Mouse (Mus musculus): Measurements from ENCODE around the gene Tlr3. TPM values are rescaled to one million over a fixed set of nuclear protein-coding genes. Genes with fewer than 3 reads are reported as not detected.

Tlr3 gene
- 10 to 100 TPM in 2 of 4 experiments, 1 to 10 TPM in 2; 4.5 to 11.1 (median 9.4) TPM for total RNA-seq (2022)

DNA sequence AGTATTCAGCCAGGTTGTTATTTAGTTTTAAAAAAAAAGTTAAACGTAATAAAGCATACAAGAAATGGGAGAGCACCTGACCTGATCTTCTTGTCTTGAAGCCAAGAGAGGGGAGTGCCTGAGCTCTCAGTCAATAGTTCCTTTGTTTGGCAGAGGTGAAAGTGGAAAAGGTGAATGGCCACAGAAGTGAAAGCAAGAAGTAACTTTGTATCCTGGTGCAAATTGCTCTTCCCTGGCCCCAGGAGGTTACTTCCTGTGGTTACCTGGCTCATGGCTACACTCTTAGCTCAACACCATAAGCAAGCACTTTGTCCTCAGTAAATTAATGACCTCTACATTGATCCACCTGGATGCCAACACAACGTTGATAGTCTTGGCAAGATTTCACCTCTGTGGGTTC, at the start of gene Tlr3:
TSS of gene Tlr3 (minus strand) at position 199 of the 400 bp plus-strand sequence.
- no peak for DNase-seq

DNA sequence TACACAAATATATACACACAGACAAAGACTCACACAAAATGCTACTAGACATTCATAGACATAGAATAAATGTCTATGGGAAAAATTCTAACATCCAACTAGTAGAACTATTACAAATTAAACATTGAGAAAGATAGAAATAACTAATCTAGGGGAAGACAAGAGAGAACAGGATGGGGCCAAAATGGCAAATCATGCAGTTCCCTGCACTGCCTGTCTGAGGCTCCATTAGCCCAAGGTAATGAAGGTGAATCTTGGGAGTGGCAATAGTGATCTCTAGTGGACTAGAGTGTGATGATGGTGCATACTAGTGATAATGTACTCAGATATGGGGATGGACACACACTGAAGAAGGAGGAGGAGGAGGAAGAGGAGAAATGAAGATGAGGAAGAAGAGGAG, 47.0 kb upstream of the Tlr3 start:
- no peak for DNase-seq

- DNase-seq: peak; percentile 31
Observed at GRCm38 (mm10) chr8:45454426-45454825, 43.5 kb upstream of the Tlr3 start.

DNA sequence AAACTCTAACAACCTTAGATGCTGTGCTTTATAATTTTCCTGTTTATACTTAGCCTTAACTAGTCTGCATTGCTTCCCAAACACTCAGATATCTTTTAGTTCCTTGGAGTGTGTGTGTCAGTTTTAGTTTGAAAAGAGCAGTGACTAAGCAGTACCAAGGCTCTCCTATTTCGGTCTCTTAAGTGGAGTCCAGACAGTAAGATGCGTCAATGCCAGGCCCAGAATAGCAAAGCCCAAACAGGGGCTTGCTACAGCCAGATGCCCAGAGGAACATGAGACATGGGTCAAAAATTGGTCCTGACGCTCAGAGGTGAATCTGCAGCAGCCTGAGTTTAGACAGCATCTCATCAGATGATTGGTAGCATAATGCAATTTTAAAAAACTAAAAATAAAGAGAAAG, 41.2 kb upstream of the Tlr3 start:
- DNase-seq: no peak

- no peak for DNase-seq
Observed at GRCm38 (mm10) chr8:45448842-45449241, 38.0 kb upstream of the Tlr3 start.

DNA sequence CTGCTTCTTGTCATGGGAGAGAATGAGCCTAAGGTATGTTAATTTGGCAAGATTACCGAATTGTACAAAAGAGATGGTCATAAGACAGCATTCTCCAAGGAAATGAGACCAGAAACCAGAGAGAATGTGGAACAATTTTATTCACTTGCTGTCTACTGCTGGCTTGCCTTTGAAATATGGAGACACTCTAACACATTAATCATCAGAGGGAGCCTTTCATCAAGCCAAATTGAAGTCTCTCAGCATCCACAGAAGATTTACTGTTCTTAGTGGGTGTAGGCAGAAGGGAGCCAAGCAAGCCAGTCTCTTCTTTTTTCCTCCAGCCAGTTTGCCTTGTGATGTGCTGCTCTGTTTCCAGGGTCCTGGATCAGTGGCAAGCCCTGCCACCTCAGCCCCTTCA, 37.4 kb upstream of the Tlr3 start:
- no peak for DNase-seq

DNA sequence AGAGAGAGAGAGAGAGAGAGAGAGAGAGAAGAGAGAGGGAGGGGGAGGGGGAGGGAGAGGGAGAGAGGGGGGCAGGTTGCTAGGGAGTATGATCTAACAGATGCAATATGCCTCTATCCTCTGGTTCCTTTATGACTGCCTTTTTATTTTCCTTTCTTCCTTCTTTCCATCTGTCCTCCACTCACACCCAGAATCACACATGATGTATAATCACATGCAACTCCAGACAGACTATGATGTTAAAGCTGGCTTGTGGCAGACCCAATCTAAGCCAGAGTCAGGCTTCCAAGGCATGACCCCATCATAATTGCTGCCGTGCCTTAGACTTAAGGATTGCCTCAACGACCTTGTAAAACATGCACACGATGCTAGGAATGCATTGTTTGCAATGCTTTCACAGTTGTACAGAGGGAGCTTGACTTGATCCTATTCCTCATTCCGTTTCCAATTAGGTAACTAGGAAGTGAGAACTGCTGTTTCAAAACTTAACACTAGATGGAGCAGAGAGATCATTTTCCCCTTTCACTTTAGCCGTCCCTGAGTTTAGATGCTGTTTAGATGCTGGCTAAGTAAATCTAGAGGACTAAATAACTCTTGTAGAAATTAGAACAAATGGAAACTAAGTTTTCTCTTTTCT, 28.1 kb upstream of the Tlr3 start:
- DNase-seq: no peak

GRCm38 (mm10) chr8:45420151-45420550, 9.3 kb upstream of the Tlr3 start:
- DNase-seq: no peak

- DNase-seq: no peak
Observed at GRCm38 (mm10) chr8:45414965-45415364, 4.1 kb upstream of the Tlr3 start.

- DNase-seq: peak; percentile 61
Observed at GRCm38 (mm10) chr8:45410146-45410880, 567 bp downstream of the Tlr3 start.

- no peak for DNase-seq
Observed at GRCm38 (mm10) chr8:45409702-45410101, 1.2 kb downstream of the Tlr3 start.

DNA sequence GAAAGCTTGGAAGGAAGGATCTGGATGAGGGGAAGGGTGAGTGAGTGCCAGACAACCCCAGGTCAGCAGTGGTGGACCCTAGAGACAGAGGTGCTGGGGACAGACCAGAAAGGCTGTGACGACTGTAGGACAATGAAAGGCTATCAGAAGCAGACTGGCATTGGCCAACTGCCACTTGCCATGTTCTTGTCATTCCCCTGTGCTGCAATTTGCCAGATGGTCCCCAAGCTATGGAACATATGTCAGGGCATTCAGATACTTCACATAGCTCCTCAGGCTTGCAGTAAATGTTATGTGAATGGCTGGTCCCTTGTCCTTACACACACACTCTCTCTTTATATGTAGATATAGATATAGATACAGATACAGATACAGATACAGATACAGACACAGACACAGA, 27.6 kb downstream of the Tlr3 start:
- DNase-seq: no peak

- DNase-seq: no peak
Observed at GRCm38 (mm10) chr8:45381963-45382347, 28.9 kb downstream of the Tlr3 start, which contains the start of gene Fam149a. TSS of gene Fam149a (minus strand) at chr8:45382291.

GRCm38 (mm10) chr8:45381075-45381962, 29.6 kb downstream of the Tlr3 start:
- no peak for DNase-seq

DNA sequence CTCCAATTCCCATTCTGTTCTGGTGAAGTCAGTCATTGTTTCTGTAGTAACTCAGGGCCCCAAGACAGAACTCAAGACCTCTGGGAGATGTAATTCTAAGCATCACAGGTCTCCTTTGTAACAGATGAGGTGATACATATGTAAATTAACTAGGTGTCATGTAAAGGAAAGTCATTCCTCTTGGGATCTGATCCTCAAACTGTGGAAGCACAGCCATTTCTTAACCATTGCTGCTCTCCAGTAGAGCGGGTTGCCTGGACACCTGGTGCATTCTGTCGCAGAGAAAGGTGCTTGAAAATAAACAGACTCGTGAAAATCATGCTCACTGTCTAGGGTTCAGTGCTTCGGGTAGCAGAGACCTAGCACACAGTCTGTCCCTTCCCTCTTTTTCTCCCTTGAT, 30.3 kb downstream of the Tlr3 start:
- no peak for DNase-seq

DNA sequence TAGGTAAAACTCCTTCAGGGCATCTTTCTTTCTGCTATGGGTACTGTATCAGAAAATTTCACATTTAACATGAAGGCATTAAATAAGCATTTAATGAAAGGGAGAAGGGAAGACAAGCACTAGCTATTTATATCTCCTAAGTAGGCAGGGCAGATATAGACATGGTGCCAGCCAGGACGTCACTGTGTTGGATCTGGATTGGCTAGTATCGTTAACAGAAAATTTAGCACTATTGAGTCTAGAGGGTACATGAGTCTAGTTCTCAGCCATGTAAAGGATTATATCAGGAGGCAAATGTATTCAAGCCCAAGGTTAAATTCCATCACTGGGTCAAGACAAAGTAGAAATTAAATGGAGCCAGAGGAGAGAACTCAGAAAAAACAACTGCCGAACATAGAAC, 36.8 kb downstream of the Tlr3 start:
- no peak for DNase-seq

DNA sequence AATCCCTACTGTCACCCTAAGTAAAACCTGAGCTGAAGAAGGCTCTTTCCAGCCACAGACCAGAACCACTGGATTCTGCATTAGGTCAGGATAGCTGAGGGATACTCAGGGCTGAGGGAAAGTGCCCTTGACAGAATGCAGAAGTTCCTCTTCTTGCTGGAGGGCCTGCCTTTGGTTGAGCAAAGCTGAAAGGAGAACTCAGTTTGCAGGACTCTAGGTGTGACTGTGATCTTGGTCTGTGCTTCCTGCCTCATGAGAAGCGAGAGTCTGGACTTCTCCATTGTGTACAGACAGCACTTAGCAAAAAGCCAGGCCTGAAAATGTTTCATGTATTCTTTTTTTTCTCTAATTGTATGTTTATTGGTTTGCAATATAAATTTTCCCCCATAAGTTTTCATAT, 43.7 kb downstream of the Tlr3 start:
- no peak for DNase-seq

- DNase-seq: no peak
Observed at GRCm38 (mm10) chr8:45363220-45363619, 47.7 kb downstream of the Tlr3 start.

DNA sequence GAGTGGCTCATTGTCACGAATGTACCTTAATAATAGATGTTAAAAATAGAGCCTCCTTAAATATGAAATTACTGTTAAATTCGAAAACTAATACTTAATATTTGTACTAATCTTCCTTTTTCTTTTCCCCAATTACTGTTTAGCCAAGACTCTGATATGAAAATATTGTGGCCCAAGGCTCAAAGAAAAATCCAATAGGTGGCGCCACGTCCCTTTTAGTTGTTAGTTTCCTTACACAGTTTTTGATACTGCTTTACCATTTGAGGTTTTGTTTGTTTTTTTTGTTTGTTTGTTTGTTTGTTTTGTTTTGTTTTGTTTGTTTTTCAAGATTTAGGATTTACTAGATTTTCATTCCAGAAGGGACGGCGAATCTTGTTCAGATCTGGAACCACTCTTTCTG, 48.6 kb downstream of the Tlr3 start:
- no peak for DNase-seq

GRCm38 (mm10) chr8:45359091-45359605, 51.7 kb downstream of the Tlr3 start:
- no peak for DNase-seq

GRCm38 (mm10) chr8:45358132-45358918, 52.6 kb downstream of the Tlr3 start:
- no peak for DNase-seq

GRCm38 (mm10) chr8:45355809-45356208, 55.1 kb downstream of the Tlr3 start:
- DNase-seq: no peak

All from adrenal gland, adult 8-10 months (tissue).